Mouse (Mus musculus) lung, postnatal 4 days (tissue): ENCODE results near the gene Kiss1r.
A peak's percentile ranks its signal among the peaks of the same experiment; 100 is the strongest.

Source experiments
- DNase-seq, 2 experiments: peaks; one replicate each; pipeline ENCODE4 v3.0.0; 2021

Kiss1r gene

DNA sequence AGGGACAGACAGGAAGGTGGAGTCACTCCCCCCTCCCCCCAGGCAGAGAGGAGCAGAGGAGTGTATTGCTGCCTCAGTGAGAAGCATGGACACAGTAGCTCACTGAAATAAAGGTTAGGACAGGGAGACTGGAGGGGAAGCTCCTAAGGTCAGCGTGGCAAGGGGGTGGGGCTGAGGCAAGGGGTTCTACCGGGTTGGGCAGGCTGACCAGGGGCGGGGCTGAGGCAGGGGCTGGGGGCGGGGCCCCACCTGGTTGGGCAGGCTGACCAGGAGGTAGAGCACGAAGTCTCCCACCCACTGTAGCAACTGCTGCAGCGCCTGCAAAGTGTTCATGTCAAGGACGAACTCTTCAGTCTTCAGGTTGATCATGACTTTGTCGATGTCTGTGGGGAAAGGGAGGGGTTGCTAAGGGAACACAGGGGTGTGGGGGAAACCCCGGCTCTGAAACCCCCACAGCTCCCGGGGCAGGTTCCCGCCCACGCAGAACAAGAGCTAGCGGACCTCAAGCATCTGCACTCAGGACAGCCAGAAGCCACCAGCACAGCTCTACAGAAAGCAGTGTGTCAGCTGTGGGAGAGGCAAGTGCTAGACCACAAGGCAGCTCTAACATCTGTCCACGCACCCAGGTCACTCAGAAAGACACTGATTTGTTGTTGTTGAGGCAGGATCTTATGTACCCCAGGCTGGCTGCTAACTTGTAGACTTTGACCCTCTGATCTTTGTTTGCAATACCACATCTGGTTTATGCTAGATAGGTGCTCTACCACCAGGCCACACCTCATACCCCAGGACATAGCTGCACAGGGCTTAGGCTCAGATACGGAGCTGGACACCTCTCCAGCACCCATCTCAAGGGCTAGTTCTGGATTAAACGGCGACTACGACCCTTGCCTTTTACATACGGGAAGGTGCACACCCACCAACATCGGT, 19.2 kb upstream of the Kiss1r start:
- DNase-seq, result no peak

DNA sequence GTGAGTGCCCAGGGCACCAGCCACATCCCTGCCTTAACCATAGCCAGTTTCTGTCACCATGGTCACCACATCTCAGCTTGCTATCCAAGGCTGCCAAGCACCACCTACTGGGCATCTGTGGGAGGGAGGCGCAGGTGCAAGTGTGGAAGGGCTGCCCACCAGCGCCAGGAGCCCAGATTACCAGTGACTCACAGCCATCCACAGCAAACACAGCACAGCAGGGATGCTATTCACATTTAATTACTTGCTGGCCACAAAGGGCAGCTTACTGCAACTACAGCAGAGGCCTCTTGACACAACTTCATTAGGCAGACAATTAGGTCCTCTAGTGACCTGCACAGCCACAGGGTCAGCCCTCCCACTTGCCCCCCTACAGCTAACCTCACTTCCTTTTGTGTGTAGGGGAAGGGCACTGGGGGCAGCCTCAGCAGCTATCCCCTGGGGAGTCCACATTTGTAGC, 15.8 kb upstream of the Kiss1r start:
- no peak for DNase-seq

- no peak for DNase-seq
Measured at GRCm38 (mm10) chr10:79906712-79907111, 10.1 kb upstream of the Kiss1r start.

GRCm38 (mm10) chr10:79907415-79907814, 9.4 kb upstream of the Kiss1r start:
- no peak for DNase-seq

- peak; percentile 96 to 98 for DNase-seq
Measured at GRCm38 (mm10) chr10:79908167-79909091, 8.3 kb upstream of the Kiss1r start, which contains the start of gene Med16. Gene Med16, minus strand, starts transcription at chr10:79908923.

GRCm38 (mm10) chr10:79909092-79909922, 7.5 kb upstream of the Kiss1r start:
- no peak for DNase-seq

- no peak for DNase-seq
Measured at GRCm38 (mm10) chr10:79910556-79910955, 6.2 kb upstream of the Kiss1r start, which contains the start of gene Gm26602. Gene Gm26602, plus strand, starts transcription at chr10:79910856.

DNA sequence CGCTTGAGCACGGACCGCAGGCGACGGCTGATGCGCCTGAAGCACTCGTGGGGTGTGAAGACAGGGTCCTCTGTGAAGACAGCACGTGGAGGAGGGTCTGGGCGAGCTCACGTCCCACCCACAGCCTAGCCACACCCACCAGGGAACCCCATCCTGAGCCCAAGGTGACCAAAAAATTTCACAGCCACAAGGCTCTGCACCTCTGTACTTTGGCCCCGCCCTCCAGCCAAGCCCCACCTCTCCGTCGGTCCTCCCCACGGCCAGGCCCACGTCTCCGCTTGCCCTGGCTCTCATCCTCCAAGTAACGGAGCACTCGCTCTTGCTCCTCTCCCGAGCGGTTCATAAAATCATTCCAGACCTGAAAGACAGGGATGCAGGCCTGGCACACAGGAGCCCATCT, 4.4 kb upstream of the Kiss1r start:
- DNase-seq, result no peak

GRCm38 (mm10) chr10:79914131-79914947, 2.4 kb upstream of the Kiss1r start:
- no peak for DNase-seq

- peak in 1 of 2 experiments; percentile 41 for DNase-seq
Measured at GRCm38 (mm10) chr10:79914948-79915596, 1.7 kb upstream of the Kiss1r start.

- no peak for DNase-seq
Measured at GRCm38 (mm10) chr10:79916081-79916480, 690 bp upstream of the Kiss1r start.

DNA sequence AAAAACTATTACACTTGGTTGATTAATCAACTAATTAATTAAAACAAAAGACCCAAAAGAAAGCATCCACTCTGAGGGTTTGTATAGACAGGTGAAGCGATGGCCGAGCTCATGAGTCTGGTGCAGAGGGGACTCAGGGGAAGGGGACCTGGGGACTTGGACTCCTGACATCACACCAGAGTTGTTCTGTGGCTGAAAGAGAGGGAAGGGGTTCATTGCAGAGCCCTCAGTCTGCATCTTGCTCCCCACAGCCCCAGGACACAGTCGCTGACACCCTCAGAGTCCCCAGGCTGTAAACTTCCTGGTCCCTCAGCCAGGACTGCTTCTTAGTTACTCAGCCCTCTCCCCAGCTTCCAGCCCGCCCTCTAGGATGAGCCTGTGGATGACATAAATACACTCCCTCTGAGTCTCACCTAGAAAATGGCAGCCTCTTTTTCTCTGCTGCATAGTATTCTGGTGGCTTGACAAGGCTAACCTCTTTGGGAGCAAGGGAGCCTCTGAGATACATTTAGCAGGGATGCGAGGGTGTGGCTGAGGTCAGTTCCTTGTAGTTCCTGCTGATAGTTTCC, 845 bp downstream of the Kiss1r start:
- DNase-seq, result no peak

- peak in 1 of 2 experiments; percentile 61 for DNase-seq
Measured at GRCm38 (mm10) chr10:79918231-79919078, 1.7 kb downstream of the Kiss1r start.

- DNase-seq, result no peak
Measured at GRCm38 (mm10) chr10:79919251-79919849, 2.6 kb downstream of the Kiss1r start.

DNA sequence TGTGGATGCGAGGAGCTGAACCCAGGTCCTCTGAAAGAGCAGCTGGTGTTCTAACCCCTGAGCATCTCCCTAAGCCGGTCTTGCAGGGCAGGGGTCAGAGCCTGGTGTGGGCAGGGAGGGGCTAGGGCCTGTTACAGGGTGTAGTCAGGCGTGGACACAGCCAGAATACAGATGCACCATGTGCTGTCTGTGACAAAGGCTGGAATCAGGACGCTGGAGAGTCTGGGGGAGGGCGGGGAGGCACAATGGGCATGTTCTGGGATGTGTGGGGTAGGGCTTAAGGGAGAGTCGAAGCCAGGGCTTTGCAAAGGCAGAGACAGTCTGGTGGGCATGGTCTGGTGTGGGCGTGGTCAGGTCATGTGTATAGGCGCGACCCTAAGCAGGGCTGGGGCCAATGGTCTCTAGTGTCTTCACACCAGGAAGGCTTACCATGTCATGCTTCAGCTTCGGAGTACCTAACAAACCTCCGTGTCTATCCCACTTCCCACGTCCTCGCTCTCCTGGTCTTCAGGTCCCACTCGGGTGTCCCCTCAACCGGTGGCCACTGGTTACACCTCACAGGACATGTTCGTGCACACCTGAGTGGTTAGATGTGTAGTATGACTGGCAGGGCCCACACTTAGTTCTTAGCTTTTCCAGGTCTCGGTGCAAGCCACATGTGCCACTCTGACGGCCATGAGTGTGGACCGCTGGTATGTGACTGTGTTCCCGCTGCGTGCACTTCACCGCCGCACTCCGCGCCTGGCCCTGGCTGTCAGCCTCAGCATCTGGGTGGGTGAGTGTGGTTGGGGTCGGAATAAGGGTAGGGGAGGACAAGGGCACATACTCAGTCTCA, 3.5 kb downstream of the Kiss1r start:
- DNase-seq, result no peak

DNA sequence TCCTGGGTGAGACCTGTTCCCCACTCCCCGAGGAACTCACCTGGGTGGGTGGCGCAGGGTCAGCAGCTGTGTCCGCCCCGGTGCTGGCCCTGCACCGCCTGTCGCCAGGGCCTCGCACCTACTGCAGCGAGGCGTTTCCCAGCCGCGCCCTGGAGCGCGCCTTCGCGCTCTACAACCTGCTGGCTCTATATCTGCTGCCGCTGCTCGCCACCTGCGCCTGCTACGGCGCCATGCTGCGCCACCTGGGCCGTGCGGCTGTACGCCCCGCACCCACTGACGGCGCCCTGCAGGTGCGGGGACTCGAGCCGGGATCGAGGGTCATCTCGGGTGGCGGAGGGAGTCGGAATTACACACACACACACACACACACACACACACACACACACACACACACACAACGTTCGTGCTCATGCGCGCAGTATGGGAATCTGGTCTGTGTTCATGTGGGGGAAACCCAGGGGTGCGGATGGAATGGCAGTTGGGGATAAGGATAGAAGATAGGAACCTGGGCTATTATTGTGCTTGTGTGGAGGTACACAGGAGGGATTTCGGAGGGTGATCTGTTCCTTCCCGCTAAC, 4.3 kb downstream of the Kiss1r start, which contains the start of gene R3hdm4:
R3hdm4 (minus strand) TSS at position 251 of the 578 bp plus-strand sequence.
- no peak for DNase-seq

GRCm38 (mm10) chr10:79921572-79921971, 4.8 kb downstream of the Kiss1r start:
- DNase-seq, result no peak
